Mouse (Mus musculus): ENCODE results near the gene Raf1. TPM values are rescaled to one million over a fixed set of nuclear protein-coding genes. Genes with fewer than 3 reads are reported as not detected.
A peak's percentile ranks its signal among the peaks of the same experiment; 100 is the strongest.

Raf1 gene
- total and polyA plus RNA-seq, 2 experiments from 2014 or later = 105 to 226 TPM

DNA sequence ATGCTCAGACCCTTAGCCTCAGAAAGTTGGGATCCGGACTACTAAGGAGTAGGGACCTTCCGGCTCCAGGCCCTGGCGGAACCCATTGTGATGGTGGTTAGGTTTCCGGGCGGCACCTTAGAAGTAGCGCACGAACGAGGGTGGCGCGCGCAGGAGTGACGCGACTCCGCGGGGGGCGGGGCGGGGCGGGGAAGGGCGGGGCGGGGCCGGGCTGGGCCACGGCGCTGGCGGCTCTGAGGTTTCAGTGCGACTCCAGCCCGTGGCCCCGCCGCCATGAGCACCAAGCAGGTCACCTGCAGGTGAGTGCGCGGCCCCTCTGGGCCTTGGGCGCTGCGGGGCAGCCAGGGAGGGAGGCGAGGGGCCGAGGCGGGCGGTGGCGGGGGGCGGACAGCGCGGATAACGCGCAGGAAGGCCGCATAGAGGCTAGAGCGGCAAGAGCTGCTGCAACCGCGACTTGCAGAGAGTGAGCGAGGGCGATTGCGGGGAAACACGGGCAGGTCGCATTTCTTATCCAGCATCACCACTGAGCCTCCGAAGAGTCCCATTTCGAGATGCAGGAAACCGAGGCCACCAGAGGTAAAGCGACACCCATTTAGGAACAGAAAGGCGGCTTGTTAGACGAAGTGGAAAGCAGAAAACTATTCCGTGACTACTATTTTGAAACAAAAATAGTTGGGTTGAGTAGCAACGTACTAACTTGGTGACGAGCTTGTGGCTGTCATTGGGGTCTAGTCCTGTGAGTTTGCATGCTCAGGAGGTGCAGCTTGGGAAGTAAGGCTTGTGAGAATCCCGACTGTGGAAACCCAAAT is 74.5 kb downstream of the Raf1 start, which contains the start of gene Mkrn2:
Gene Mkrn2, plus strand, starts transcription at position 188 of the 809 bp plus-strand sequence.
- 0 out of 2 replicates have a peak, but pooled peaks cover 4% of the 10 kb centered on the region for H3K36me3 ChIP-seq (ENCODE audit: insufficient read depth)
- TF ChIP-seq CTCF (IDR thresholded peaks at IDR 0.05; ENCODE audit: low read depth) = no peak
- H3K4me2 ChIP-seq (ENCODE audit: low read depth) = peak within 1 kb of the TSS; percentile 66
- H3K4me3 ChIP-seq (ENCODE audit: low read depth, low read length) = peak within 1 kb of the TSS; percentile 86
- no peaks in the 10 kb centered on the region for H3K9me3 ChIP-seq (ENCODE audit: low read length)
- H3K4me1 ChIP-seq (ENCODE audit: insufficient read depth) = no peaks in the 10 kb centered on the region
- H3K27me3 ChIP-seq (ENCODE audit: insufficient read depth, low read length) = no peaks in the 10 kb centered on the region
- H3K9ac ChIP-seq = peak within 1 kb of the TSS; percentile 83
- peak; percentile 94 for DNase-seq
- H3K27ac ChIP-seq (ENCODE audit: low read depth, low read length) = peak within 1 kb of the TSS; percentile 90
- peak; percentile 97 for ATAC-seq
- WGBS = under 1% methylated on average over 56 of the region's 61 CpGs

DNA sequence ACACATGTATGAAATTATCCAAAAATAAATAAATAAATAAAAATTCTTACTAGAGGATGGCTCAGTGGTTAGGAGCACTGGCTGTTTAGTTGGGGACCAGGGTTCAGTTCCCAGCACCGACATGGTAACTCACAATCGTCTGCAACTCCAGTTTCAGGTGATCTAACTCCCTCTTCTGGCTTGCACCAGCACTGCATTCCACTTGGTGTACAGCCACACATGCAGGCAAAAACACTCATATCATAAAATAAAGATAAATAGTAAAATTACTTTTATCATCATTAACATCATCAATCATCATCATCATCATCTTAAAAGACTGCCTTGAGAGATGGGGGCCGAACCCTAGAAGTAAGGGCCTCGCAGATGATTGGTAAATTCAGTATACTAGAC is 75.1 kb downstream of the Raf1 start:
- Histone ChIP-seq H3K27me3 (ENCODE audit: insufficient read depth, low read length) (no peaks in the 10 kb centered on the region), H3K4me3 (ENCODE audit: low read depth, low read length) (peak overlapping the region; percentile 86), H3K4me2 (ENCODE audit: low read depth) (0 out of 2 replicates have a peak overlapping the region, but pooled peaks have one; percentile 1), H3K9ac (no peak overlapping the region), H3K27ac (ENCODE audit: low read depth, low read length) (no peak overlapping the region), H3K9me3 (ENCODE audit: low read length) (no peaks in the 10 kb centered on the region), H3K36me3 (ENCODE audit: insufficient read depth) (0 out of 2 replicates have a peak, but pooled peaks cover 4% of the 10 kb centered on the region), H3K4me1 (ENCODE audit: insufficient read depth) (no peaks in the 10 kb centered on the region)
- ATAC-seq (peak; percentile 12; the same call in 1 of the 2 replicates), DNase-seq (no peak)
- TF ChIP-seq CTCF (IDR thresholded peaks at IDR 0.05; ENCODE audit: low read depth) = peak; percentile 37; the same call in 1 of the 2 replicates
- WGBS = 64% methylated on average over 4 of the region's 4 CpGs

GRCm38 (mm10) chr6:115595667-115596066 is 80.8 kb downstream of the Raf1 start:
- H3K4me2 ChIP-seq (ENCODE audit: low read depth) = no peak overlapping the region
- H3K36me3 ChIP-seq (ENCODE audit: insufficient read depth) = no peaks in the 10 kb centered on the region
- no peak overlapping the region for H3K27ac ChIP-seq (ENCODE audit: low read depth, low read length)
- no peaks in the 10 kb centered on the region for H3K4me1 ChIP-seq (ENCODE audit: insufficient read depth)
- H3K27me3 ChIP-seq (ENCODE audit: insufficient read depth, low read length) = no peaks in the 10 kb centered on the region
- TF ChIP-seq CTCF (IDR thresholded peaks at IDR 0.05; ENCODE audit: low read depth) = no peak
- H3K9ac ChIP-seq = no peak overlapping the region
- no peak for ATAC-seq
- 67% methylated on average over 3 of the region's 3 CpGs for WGBS
- H3K4me3 ChIP-seq (ENCODE audit: low read depth, low read length) = no peak overlapping the region
- no peaks in the 10 kb centered on the region for H3K9me3 ChIP-seq (ENCODE audit: low read length)
- DNase-seq = no peak

GRCm38 (mm10) chr6:115594463-115594862 is 82.0 kb downstream of the Raf1 start:
- DNase-seq (no peak), ATAC-seq (no peak)
- Histone ChIP-seq H3K9ac (no peak overlapping the region), H3K27me3 (ENCODE audit: insufficient read depth, low read length) (no peaks in the 10 kb centered on the region), H3K4me2 (ENCODE audit: low read depth) (no peak overlapping the region), H3K9me3 (ENCODE audit: low read length) (no peaks in the 10 kb centered on the region), H3K4me1 (ENCODE audit: insufficient read depth) (no peaks in the 10 kb centered on the region), H3K27ac (ENCODE audit: low read depth, low read length) (no peak overlapping the region), H3K4me3 (ENCODE audit: low read depth, low read length) (no peak overlapping the region), H3K36me3 (ENCODE audit: insufficient read depth) (no peaks in the 10 kb centered on the region)
- no peak for TF ChIP-seq CTCF (IDR thresholded peaks at IDR 0.05; ENCODE audit: low read depth)
- 86% methylated on average over 3 of the region's 3 CpGs for whole genome bisulfite sequencing

DNA sequence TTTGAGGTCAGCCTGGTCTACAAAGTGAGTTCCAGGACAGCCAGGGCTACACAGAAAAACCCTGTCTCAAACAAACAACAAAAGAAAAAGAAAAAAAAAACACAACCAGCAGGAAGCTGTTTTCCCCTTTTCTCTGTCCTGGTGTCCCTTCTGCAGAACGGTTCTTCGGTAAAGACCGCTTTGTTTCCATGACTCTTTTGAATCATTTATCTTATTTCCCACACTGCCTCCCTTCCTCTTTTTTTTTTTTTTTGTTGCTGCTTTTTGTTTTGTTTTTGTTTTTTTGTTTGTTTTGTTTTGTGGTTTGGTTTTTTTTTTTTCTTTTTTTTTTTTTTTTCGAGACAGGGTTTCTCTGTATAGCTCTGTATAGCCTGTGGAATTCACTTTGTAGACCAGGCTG is 83.2 kb downstream of the Raf1 start:
- no peak overlapping the region for H3K4me3 ChIP-seq (ENCODE audit: low read depth, low read length)
- DNase-seq = no peak
- H3K4me2 ChIP-seq (ENCODE audit: low read depth) = no peak overlapping the region
- no peak for TF ChIP-seq CTCF (IDR thresholded peaks at IDR 0.05; ENCODE audit: low read depth)
- H3K27ac ChIP-seq (ENCODE audit: low read depth, low read length) = no peak overlapping the region
- ATAC-seq = no peak
- no peaks in the 10 kb centered on the region for H3K4me1 ChIP-seq (ENCODE audit: insufficient read depth)
- no peaks in the 10 kb centered on the region for H3K27me3 ChIP-seq (ENCODE audit: insufficient read depth, low read length)
- 77% methylated on average over 4 of the region's 4 CpGs for WGBS
- no peak overlapping the region for H3K9ac ChIP-seq
- H3K36me3 ChIP-seq (ENCODE audit: insufficient read depth) = no peaks in the 10 kb centered on the region
- no peaks in the 10 kb centered on the region for H3K9me3 ChIP-seq (ENCODE audit: low read length)

DNA sequence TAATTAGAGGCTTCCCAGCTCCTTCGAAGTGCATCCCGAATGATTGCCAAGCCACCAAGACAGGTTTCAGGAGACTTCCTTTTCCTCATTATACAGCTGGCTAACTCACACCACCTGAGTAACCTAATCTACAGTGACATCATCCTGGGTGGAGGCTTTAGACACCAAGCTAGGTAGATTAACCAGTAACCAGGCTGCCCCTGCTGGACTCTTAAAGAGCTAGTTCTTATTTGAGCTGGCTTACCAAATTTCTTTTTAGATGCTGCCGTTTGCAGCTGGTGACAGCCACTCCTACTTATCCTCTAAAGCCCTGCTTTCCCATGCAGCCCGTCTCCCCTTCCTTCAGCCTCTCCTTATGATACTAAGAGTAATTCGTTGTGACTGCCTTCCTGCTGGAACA is 84.0 kb downstream of the Raf1 start, which contains the start of gene Mkrn2os:
Gene Mkrn2os, minus strand, starts transcription at position 119 of the 400 bp plus-strand sequence.
- TF ChIP-seq CTCF (IDR thresholded peaks at IDR 0.05; ENCODE audit: low read depth) = no peak
- Histone ChIP-seq H3K4me2 (ENCODE audit: low read depth) (no peak within 1 kb of the TSS), H3K9me3 (ENCODE audit: low read length) (no peaks in the 10 kb centered on the region), H3K9ac (no peak within 1 kb of the TSS), H3K27ac (ENCODE audit: low read depth, low read length) (no peak within 1 kb of the TSS), H3K4me1 (ENCODE audit: insufficient read depth) (no peaks in the 10 kb centered on the region), H3K27me3 (ENCODE audit: insufficient read depth, low read length) (no peaks in the 10 kb centered on the region), H3K36me3 (ENCODE audit: insufficient read depth) (no peaks in the 10 kb centered on the region), H3K4me3 (ENCODE audit: low read depth, low read length) (no peak within 1 kb of the TSS)
- no peak for DNase-seq
- ATAC-seq = no peak
- WGBS = 70% methylated on average over 5 of the region's 5 CpGs

- H3K9ac ChIP-seq = no peak overlapping the region
- no peaks in the 10 kb centered on the region for H3K27me3 ChIP-seq (ENCODE audit: insufficient read depth, low read length)
- H3K4me3 ChIP-seq (ENCODE audit: low read depth, low read length) = no peak overlapping the region
- TF ChIP-seq CTCF (IDR thresholded peaks at IDR 0.05; ENCODE audit: low read depth) = no peak
- H3K36me3 ChIP-seq (ENCODE audit: insufficient read depth) = no peaks in the 10 kb centered on the region
- no peak for ATAC-seq
- H3K4me2 ChIP-seq (ENCODE audit: low read depth) = no peak overlapping the region
- WGBS = 89% methylated on average over 19 of the region's 19 CpGs
- no peaks in the 10 kb centered on the region for H3K9me3 ChIP-seq (ENCODE audit: low read length)
- no peak for DNase-seq
- no peak overlapping the region for H3K27ac ChIP-seq (ENCODE audit: low read depth, low read length)
- H3K4me1 ChIP-seq (ENCODE audit: insufficient read depth) = no peaks in the 10 kb centered on the region
These were observed 84.6 kb downstream of the Raf1 start for GRCm38 (mm10) chr6:115591692-115592359.
